Mouse (Mus musculus) c-Kit-positive CD71-negative TER-119-negative erythroid progenitor cells, embryonic 14.5 days (primary cell): ENCODE measurements around the gene Gpc5.
A peak's percentile ranks its signal among the peaks of the same experiment; 100 is the strongest.

Experiments
- DNase-seq: peaks from one replicate; pipeline ENCODE4 v3.0.0-alpha.2; 2013; ENCODE audit warnings: low read depth

Gpc5 gene

DNA sequence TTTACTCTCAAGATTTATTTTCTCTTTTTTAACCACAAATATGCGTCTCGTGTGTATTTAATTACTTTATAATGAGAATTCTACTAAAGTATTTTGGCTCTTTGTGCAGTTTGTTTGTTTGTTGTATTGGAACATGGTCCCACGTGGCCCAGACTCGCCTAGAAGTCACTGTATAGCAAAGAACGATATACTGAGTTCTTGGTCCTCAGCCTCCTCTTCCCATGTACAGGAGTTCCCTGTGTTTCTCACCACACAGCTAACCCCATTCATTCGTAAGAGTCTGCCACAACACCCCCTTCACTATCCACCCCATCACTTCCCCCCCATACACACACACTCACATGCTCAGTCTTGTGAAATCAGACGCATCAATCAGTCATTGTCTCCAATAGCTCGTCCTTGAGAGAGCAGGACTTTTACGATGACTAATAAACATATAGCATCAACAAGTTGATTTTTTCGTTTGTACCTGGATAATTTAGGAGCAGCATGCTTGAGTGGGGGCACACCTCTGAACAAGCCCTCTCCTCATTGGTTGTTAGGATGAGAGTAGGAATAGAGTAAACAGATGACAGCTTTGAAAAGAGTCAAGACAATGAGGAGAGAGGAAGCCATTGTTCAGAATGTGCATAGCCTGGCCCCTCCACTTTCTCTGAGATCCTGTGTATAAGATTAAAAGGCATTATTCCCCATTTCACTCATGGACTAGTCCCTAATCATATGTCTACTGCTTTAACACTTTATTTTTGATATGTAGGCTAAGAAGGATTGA lies 740.0 kb downstream of the Gpc5 start:
- no peak for DNase-seq

DNA sequence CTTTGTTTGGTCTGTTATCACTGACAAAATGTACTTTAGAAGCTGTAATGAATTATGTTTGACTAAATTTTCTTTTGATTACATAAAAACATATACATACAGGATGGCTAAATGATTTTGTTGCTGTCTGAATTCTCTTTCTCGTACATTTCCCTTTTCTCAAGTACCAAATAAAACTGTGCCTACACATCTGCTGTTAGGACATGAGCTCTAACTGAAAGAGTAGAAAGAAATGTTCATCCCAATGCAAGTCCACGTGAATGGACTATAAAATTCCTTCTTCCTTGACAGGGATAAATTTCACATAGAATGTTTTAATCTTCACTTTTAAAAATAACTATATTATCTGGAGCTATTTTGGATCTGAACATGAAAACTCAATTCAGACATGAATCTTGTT lies 751.8 kb downstream of the Gpc5 start:
- DNase-seq, result no peak

DNA sequence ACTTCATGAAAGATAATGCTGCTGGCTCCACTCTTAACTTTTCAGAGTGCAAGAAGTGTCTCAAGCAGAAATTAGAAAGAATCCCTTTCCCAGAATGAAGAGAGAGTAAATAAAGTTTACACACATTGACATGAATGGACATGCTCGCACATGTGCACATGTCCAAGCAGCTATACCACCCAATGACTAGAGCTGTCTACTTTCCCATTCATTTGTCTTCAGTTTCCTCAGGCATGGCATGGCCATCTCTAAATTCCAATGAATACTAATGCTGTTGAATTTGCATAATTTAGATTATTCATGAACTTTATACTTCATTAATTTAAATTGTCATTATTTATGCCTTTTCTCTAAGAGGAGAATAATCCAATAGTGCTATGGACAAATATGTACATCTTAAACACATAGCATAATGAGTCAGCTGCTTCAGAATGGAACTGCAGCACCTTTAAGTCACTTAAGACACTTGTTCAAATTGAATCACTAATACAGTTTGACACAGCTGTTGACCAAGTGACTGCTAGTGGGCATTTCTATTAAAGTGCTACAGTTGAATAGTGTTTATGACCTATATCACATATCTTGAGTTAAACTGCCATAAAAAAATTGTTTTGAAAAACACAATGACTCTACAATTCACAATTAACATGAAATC lies 752.9 kb downstream of the Gpc5 start:
- no peak for DNase-seq

DNA sequence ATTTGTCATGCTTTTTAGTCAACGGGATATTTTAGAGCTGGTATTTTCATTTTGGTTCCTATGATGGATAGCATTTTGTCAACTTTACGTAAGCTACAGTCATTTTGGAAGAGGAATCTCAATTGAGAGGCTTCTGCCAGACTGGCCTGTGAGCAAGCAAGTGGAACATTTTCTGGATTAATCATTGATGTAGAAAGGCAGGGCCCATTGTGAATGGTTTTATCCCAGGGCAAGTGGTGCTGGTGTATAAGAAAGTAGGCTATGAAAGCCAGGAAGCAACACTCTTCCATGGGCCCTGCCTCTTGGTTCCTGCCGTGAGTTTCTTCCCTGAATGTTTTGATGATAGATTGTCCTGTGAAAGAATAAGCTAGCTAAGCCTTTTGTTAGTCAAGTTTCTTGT lies 777.1 kb downstream of the Gpc5 start:
- no peak for DNase-seq

DNA sequence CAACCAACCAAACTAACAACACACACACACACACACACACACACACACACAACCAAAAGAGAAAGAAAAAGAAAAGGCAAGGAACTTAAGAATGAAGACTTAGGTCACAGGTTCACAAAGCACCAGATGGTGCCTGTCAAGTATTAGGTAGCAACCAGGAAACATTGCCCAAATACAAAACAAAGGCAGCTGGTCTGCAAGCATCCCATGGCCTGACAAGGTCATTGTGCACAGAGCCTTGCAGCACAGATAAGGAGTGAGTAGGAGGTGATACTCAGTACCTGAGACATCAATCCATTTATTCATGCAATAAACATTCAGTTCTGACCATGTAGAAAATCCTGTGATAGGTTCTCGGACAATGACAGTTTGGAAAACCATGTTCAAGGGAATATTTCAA lies 884.0 kb downstream of the Gpc5 start:
- no peak for DNase-seq

DNA sequence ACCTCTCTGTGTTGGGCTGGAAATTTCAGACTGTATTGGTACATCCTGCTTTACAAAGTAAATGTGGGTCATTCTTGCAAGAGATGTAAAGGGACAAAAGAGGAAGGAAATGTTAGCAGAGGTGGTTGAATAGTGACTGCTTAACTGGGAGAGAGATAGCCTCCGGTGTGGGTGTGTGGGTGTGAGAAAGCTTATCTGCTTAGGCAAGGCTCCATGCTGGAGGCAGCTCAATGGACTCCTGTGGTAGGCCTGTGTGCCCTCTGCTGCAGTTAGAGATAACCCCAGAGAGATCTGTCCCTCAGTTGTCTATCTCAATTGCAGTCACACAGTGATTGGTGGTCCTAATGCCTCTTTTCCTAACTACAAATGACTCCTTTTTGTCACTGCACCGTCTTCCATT lies 887.2 kb downstream of the Gpc5 start:
- DNase-seq, result peak; percentile 22

DNA sequence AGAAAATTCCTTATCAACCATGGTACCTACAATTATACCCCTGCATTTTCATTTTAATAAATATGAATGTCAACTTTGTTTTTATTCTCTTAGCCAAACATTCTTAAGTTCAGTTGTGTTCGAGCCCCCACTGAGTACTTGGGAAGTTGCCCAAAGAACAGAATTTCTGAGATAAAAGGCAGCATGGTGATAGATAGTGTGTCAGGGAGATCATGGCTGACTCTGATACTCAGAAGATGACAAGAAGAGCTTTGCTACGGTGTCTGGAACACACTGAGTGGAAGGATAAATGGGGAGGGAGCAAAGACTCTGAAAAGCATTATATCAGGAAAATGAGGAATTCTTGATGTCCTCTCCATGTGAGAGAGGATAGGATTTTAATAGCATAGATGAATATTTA lies 898.7 kb downstream of the Gpc5 start:
- DNase-seq, result no peak

DNA sequence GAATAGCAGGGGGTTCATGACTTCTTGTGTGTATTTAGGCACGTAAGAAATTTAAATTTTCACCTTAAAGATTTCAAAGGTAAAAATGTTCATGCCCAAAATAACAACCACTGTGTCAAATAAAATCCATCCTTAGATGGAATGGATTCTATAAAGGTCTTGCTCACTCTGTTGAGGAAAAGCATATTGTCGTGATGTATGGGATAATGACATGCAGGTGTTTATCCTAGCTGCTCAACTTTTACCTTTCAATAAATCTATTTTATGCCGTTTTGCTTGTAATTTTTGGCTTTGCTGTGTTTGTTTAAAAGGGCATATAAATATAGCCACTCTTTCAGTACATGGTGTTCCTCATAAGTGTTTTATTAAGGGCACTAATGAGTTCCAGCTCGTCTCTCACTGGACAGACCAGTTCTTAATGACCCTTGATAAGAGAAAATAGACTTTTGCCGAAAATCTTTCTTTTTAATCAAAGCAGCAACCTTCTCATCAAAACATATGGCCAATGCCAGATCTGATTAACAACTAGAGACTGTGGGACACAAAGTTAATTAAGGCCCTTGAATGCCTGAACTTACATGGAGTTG lies 901.6 kb downstream of the Gpc5 start:
- no peak for DNase-seq

DNA sequence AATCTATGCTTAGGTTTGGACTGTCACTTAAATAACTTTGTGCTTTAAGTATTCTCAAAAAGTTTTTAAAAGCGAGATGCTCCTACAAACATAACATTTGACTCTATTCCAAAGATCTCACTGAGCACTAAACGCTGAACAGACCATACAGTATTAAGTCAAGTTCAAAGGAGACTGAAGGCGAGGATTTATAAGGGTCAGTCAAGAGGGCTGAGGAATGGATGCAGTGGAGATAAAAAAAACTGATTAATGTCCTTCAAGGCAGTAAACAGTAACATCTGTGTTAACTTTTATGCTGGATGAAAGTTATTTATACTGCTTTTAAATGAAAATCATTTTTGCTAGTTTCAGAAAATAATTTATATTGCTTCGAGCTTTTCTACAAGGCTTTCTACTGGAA lies 906.9 kb downstream of the Gpc5 start:
- DNase-seq, result no peak

DNA sequence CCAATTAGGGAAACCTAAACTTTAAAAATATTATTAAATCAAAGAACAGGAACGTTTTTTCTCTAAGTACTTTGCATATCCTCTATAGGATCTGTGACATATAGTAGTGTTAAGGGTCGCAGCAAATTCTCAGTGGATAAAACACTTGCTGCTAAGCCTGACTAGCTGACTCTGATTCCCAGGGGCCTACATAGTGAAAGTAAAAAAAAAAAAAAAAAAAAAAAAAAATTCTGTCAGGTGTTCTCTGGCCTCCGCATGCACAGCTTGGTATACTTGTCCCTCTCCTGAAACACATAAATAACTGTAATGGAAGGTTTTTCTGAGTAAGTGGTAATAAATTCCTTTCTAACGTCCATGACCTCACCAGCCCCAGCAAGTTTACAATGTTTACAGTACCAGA lies 995.0 kb downstream of the Gpc5 start:
- no peak for DNase-seq

DNA sequence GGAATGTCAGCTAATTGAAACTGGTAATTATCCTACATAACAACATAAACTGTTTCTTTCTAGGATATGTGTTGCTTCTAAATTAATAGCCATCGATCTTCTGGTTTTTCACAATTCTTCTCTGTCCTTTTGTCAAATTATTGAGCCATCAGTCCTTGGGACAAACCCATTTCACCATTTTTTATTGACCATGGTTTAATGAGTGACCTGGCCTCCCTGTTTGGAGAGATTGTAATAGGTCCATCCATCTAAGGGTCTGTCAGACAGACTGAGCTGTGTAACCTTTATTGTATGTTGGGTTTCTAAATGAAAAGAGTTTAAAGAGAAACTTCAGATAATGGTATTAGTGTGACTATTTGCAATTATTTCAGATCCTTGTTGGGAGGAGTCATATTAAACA lies 1035.9 kb downstream of the Gpc5 start:
- DNase-seq, result no peak

DNA sequence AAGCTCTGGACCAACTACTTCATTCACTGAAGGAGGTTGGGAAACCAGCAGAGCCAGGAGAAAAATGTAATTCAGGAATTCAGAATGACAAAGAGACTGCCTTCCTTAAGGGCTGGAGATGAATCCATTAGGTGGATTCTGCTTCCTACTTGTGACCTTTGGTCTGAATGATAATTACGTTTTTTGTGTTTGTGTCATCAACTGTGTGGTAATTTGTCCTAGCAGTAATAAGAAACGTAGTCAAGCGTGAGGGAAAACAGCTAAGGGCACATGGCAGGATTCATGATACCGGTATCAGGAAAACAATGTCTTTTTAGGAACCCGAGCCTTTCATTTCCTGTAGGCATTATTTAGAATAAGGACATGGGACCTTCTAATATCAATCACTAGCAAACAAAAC lies 1045.3 kb downstream of the Gpc5 start:
- no peak for DNase-seq

DNA sequence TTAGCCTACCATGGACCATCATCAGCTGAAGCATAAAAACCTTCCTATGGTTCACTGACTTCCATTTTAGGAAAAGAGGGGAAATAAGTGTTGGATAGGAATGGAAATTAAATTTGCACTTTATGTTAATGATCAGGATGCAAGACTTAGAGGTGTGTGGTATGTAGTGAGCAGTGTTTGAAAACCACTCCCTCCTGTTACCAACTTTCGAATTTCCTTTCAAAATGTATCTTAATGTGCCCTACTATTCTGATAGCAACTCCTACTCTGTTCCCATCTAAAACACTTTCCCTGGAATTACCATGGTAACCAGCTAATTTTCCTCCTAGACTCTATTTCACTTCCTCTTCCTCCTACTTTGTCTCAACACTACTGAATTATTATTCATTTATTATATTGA lies 1045.8 kb downstream of the Gpc5 start:
- no peak for DNase-seq

DNA sequence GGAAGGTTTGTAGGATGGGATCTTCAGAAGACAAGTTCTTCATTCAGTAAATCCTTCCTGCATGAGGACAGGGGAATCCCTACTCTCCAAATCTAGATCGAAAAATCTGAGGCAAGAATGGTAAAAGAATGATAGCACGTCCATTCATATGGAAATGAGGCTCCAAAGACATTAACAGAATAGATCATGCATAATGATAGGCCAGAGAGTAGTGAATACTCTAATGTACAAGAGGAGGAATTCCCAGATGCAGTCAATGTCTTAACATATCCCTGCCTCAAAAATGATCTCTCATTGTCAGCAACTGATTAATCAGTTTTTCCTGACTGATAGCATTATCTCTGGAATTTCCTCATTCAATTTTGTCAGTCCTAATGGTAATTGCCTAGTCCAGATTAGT lies 1070.6 kb downstream of the Gpc5 start:
- no peak for DNase-seq

DNA sequence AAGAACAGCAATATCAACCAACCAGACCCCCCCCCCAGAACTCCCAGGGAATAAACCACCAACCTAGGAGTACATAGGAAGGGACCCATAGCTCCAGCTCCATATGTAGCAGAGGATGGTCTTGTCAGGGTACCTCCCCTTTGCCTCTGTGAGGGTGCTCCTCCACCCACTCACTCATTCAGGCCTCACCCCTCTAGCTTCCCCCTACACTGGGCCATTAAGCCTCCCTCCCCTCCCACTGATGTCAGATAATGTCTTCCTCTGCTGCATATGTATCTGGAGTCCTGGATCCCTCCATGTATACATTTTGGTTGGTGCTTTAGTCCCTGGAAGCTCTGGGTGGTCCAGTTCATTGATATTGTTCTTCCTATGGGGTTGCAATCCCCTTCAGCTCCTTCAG lies 1075.4 kb downstream of the Gpc5 start:
- DNase-seq, result no peak

DNA sequence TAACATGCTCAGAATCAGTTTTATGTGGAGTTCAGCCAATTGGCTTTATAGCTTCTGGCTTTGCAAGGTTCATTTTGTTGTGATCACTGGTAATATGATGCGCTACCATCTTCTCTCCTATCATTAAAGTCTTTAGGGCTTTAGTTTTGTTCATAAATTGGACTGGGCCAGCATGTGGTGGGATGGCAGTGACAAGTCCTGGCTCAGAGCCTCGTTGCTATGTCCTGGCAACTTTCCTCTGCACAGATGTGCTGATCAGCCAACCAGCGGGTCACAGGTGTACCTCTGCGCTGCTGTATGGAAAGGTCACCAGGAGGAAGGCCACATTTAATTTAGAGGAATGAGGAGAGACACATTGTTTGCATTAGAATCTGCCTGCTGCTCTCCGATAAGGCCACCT lies 1077.1 kb downstream of the Gpc5 start:
- DNase-seq, result no peak

DNA sequence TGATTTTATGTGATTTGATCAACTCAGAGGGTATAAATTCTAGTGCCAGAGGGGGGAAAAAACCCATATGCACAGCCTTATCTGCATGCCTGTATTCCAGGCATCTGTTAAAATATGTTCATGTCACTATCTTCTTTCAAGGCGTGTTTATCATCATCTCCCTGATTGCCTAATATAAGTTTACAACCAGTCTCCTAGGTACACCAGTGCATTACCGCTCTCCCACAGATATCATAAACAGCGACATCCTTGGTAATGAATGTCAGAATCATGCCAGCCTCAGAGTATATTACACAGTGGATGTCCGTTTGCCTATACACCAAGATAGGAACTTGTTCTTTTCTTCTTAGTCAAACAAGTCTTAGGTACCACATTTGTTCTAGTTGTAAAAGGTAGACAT lies 1095.0 kb downstream of the Gpc5 start:
- no peak for DNase-seq

DNA sequence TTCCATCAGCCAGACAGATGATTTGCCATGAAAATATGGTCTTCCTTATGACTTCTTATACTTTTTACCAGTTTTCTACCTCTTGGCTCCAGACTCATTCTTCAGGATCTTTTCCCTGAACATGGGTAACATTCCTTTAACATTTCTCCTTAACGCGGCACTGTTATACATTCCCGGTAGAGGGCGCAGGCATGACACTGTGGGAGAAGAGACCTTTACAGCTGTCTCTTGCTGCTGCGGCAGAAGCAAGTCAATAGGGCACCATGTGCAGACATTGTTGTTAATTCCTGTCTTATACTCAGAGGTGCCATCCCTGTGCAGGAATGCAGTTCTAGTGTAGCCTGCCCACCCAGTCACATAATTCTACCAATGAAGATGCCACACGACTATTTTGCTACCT lies 1115.0 kb downstream of the Gpc5 start:
- peak; percentile 13 for DNase-seq

DNA sequence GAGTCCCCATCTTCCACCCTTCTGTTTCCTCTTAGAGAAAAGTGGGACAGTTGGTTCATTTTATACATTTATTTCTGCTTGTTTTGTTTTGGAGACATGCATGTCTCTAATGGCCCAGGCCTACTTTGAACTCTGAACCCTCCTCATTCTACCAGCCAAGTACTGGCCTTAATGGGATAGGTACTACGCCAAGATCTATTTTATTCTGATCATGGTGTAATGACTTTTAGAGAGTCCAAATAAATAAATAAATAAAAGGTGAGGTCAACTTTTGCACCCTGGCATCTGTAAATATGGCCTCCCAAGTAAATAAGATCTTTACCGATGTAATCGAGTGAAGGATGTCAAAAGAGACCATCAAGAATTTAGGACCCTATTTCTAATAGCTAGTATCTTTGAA lies 1116.6 kb downstream of the Gpc5 start:
- DNase-seq, result no peak

DNA sequence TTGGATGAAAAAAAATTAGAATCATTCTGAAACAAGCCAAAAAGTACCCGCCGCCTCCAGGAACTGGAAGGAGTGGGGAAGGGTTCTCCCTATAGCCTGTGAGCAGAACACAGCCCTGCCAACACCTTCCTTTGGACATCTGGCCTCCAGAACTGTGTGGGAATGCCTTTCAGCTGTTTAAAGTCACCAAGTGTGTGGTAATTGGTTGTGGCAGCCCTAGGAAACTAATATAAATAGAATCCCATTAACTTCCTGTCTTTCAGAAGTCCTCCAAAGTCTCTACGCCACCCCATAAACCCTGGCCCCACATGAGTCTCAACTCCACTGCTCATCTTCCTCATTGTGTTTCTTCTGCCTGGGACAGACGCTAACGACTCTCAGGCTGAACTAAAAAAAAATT lies 1117.0 kb downstream of the Gpc5 start:
- no peak for DNase-seq

DNA sequence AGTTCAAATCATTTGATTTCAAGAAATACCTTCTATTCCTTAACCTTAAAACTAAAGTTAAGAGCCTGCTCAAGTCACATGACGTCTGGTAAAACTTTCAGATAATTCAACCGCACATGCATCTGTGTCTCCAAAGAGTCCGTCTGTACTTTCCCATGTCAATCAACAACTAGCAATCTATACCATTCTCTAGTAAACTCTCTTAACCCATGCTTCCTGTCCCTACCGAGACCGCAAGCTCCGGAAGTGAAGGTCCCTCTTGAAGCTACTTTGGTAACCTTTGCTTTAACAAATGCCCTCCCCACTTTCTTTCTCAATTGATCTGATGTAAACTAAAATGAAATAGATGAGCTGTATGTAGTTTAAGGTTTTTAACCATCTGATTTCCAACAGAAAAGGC lies 1118.3 kb downstream of the Gpc5 start:
- DNase-seq, result no peak

DNA sequence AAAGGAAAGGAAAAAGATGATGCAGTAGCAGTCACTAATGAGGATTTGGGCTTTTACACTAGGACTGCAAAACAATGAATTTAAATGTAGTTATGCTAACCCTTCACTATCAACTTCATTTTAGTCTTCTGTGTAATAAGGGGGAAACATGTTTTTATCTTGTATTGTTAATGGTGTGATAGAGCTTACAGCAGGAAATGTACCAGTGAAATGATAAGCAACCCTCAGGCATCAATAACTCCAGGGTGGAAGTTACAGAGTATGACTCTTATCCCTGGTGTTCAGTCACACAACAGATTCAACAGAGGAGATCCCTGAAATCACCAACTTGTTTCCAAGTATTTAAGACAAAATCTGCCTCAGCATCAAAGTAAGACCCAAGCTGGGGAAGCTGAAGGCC lies 1120.0 kb downstream of the Gpc5 start:
- DNase-seq, result no peak

DNA sequence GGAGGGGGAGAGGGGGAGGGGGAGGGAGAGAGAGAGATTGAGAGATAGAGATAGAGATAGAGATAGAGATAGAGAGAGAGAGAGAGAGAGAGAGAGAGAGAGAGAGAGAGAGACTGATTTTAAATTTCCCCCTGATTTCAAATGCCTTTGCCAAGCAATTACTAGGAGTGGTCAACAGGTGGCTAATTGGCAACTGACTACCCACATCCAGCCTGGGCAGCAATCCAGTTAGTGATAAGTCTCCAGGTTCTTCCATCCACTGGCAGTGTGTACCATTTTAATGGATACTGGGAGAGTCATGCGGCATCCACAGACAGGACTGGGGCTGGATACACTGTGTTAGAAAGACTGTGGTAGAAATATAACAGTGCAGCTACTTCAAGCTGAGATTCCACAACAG lies 1166.1 kb downstream of the Gpc5 start:
- no peak for DNase-seq

DNA sequence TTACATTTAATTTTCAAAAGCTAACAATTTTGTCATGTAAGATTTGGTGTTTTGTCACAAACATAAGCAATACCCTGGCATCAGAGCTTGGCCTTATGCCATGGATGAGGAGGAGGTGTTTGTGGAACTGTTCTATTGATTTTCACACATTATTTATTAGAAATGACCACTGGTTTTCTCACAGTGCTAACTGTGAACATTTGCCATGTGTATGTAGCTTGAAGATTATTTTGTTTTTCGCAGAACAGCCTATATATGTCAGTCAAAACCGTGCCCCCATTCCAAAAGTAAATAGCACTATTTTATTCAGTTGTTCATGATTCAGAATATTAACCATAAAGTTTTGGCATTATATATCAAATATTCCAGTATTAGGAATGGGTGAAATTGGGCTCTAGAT lies 1216.5 kb downstream of the Gpc5 start:
- DNase-seq, result no peak
